ENCODE assay signal across 8 mouse cellular contexts in the genomic region with DNA sequence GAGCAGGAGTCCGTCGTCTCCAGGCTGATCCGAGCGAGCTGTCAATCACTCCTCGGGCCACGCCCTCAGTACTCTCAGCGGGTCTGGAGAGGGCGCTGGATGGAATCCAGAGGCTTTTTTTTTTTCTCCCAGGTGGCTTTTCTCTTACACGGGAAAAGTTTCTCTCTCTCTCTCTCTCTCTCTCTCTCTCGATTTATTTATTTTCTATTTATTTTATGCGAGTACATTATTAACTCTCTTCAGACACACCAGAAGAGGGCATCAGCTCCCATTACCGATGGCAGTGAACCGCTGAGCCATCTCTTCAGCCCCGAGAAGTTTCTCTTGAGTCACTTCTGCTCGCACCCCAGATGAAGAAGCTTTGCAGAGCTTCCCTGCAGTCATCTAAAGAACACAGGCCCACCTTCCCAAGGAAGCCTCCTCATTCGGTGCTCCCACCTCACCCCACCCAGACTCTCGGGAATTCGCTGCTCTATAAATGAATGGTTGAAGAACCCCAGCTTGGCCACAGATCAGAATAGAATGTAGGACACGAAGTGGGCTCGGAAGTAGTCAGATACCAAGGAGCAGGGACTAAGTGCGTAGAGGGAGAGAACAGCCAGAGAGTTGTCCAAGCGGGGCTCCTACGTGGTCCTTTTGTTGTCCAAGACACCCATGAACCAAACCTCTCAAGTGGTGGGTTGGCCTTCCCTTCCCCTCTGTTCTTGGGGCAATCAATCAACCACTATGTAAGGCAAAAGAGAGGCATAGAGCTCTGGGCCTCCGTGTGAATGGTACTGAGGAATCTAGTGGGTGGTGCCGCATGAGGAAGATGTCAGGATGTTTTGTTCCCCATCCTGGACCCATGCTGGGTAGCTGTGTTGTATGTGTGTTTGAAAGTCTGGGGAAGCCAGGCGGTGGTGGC. TPM values are rescaled to one million over a fixed set of nuclear protein-coding genes. Genes with fewer than 3 reads are reported as not detected.
A peak's percentile ranks its signal among the peaks of the same experiment; 100 is the strongest.
DNase-seq lines count a peak whose midpoint lies in the region; ATAC-seq and TF ChIP-seq lines count a peak whose summit lies in the region.

A gene (minus strand): TSS at position 30 of the 904 bp plus-strand sequence.

- no peak for ATAC-seq in frontal cortex, adult (ENCODE audit: low TSS enrichment)

- WGBS in heart, embryonic 10.5 days, result 18% methylated on average over 26 of the region's 26 CpGs
- WGBS in bone marrow, adult 2 months, result 16% methylated on average over 26 of the region's 26 CpGs
- WGBS in limb, embryonic 10.5 days, result 21% methylated on average over 26 of the region's 26 CpGs
- WGBS in olfactory bulb, adult 2 months, result 6% methylated on average over 26 of the region's 26 CpGs

- peak within 1 kb of the TSS; percentile 82 for H3K4me3 ChIP-seq in heart, embryonic 10.5 days
- H3K4me3 ChIP-seq in bone marrow, adult 2 months (replicated peaks; ENCODE audit: control insufficient read depth, low read depth, low read length), result peak within 1 kb of the TSS; percentile 86
- H3K4me3 ChIP-seq in limb, embryonic 10.5 days, result peak within 1 kb of the TSS; percentile 65
- peak within 1 kb of the TSS; percentile 80 for H3K4me3 ChIP-seq in olfactory bulb, adult 2 months (ENCODE audit: insufficient read depth, low read depth, low read length)

- H3K9me3 ChIP-seq in heart, embryonic 10.5 days, result peaks cover 3% of the 10 kb centered on the region; the same call in 1 of the 2 replicates
- no peaks in the 10 kb centered on the region for H3K9me3 ChIP-seq in limb, embryonic 10.5 days (replicated peaks)

- TF ChIP-seq CTCF in bone marrow, adult 2 months (IDR thresholded peaks at IDR 0.05; ENCODE audit: control insufficient read depth, insufficient read depth, low read length), result no peak
- TF ChIP-seq CTCF in olfactory bulb, adult 2 months (IDR thresholded peaks at IDR 0.05; ENCODE audit: insufficient read depth, low read depth, low read length), result no peak

- peaks cover 18% of the 10 kb centered on the region for H3K4me1 ChIP-seq in heart, embryonic 10.5 days
- H3K4me1 ChIP-seq in bone marrow, adult 2 months (ENCODE audit: control insufficient read depth, insufficient read depth, low read length), result no peaks in the 10 kb centered on the region; the same call in 1 of the 2 replicates
- peaks cover 31% of the 10 kb centered on the region for H3K4me1 ChIP-seq in limb, embryonic 10.5 days
- peaks cover 16% of the 10 kb centered on the region for H3K4me1 ChIP-seq in olfactory bulb, adult 2 months (ENCODE audit: control insufficient read depth, insufficient read depth, low read length)

- H3K27ac ChIP-seq in heart, embryonic 10.5 days, result peak within 1 kb of the TSS; percentile 96
- peak within 1 kb of the TSS; percentile 82 for H3K27ac ChIP-seq in bone marrow, adult 2 months (ENCODE audit: control insufficient read depth, insufficient read depth, low read depth, low read length, poor library complexity)
- H3K27ac ChIP-seq in limb, embryonic 10.5 days, result peak within 1 kb of the TSS; percentile 92
- H3K27ac ChIP-seq in olfactory bulb, adult 2 months (ENCODE audit: insufficient read depth, low read depth, low read length), result peak within 1 kb of the TSS; percentile 93

- 0 out of 2 replicates have a peak, but pooled peaks have one; percentile 46 for TF ChIP-seq POLR2A in bone marrow, adult 2 months (IDR thresholded peaks at IDR 0.05; ENCODE audit: borderline replicate concordance, control insufficient read depth, low read depth, low read length)
- TF ChIP-seq POLR2A in olfactory bulb, adult 2 months (IDR thresholded peaks at IDR 0.05; ENCODE audit: insufficient read depth, low read depth, low read length), result no peak

- no peak for DNase-seq in heart, embryonic 10.5 days (ENCODE audit: low spot score)
- DNase-seq in heart, adult 8-10 months (ENCODE audit: low spot score), result no peak
- peak; percentile 36 for DNase-seq in 416B (ENCODE audit: low read depth)
- no peak for DNase-seq in gonadal fat pad, adult 2 months (ENCODE audit: low read depth)
- no peak for DNase-seq in limb, embryonic 10.5 days (ENCODE audit: low spot score)

- peaks cover 27% of the 10 kb centered on the region for H3K27me3 ChIP-seq in heart, embryonic 10.5 days (ENCODE audit: insufficient read depth, poor library complexity, severe bottlenecking)
- H3K27me3 ChIP-seq in limb, embryonic 10.5 days (ENCODE audit: low read depth, poor library complexity, severe bottlenecking), result peaks cover 27% of the 10 kb centered on the region

- peaks cover 26% of the 10 kb centered on the region for H3K36me3 ChIP-seq in heart, embryonic 10.5 days
- peaks cover 29% of the 10 kb centered on the region for H3K36me3 ChIP-seq in limb, embryonic 10.5 days

RNA-seq across cellular contexts. Expression of the gene that starts here (rescaled TPM):
- polyA plus RNA-seq in heart, embryonic 10.5 days (2016; fragmentation: Nextera tagmentation; extraction: Ambion mirVana), result 18.2 and 20.8 TPM in 2 replicates
- 10 to 100 TPM in 1 of 4 experiments, 1 to 10 TPM in 3; 6.9 to 11.3 (median 7.2) TPM for total RNA-seq in heart, adult 8-10 months (2022)
- polyA plus RNA-seq in bone marrow, adult 2 months (2011; ENCODE audit: insufficient read depth, insufficient read length, low replicate concordance, missing spikeins), result 9.6 and 10.0 TPM in 2 replicates
- polyA plus RNA-seq in gonadal fat pad, adult 2 months (2012; rRNA removed), result 12.7 and 17.3 TPM in 2 replicates
- 29.1 and 31.8 TPM in 2 replicates for polyA plus RNA-seq in limb, embryonic 10.5 days (2016; fragmentation: Nextera tagmentation; extraction: Ambion mirVana)
- polyA plus RNA-seq in olfactory bulb, adult 2 months (2012; ENCODE audit: insufficient read depth, insufficient read length, low replicate concordance, missing spikeins), result not detected in 2 replicates

Comparison
In these comparisons a context has a peak if more than half of its experiments do, and no peak if none do; other contexts are left out.
1. RNA of the gene that starts here (polyA plus RNA-seq): 29.1 to 31.8 TPM in limb, embryonic 10.5 days, 18.2 to 20.8 TPM in heart, embryonic 10.5 days, 12.7 to 17.3 TPM in gonadal fat pad, adult 2 months and 9.6 to 10.0 TPM in bone marrow, adult 2 months; not detected in olfactory bulb, adult 2 months; every median in the first group is over 10 times any median in the second.
2. Peak in every context shown above with its lines, with median percentiles within 50 percentile points of each other: H3K27ac ChIP-seq and H3K4me3 ChIP-seq.